In the genomic region with DNA sequence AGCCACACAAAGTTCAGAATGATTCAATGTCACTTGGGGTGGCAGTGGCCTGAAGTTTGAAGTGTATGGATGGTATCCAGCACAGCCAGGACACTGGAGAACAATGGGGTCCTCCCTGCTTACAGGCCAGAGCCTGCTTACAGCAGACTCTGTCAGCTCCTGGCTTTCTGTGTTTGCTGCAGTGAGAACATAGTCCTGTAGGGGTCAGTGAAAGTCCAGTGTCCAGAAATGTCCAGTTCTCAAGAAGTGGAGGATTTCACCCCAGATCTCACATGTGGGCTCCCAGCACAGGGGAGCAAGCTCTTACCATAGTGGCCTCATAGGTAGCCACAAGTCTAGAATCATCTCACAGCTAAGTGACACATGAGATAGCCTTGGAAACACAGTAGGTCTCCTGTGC, we compare ENCODE assay signal across 9 mouse cellular contexts. TPM values are rescaled to one million over a fixed set of nuclear protein-coding genes. Genes with fewer than 3 reads are reported as not detected.
A peak's percentile ranks its signal among the peaks of the same experiment; 100 is the strongest.
DNase-seq lines count a peak whose midpoint lies in the region; ATAC-seq and TF ChIP-seq lines count a peak whose summit lies in the region.
"Had no signal": no experiment of that assay in that cellular context is flagged by ENCODE, and none has a peak within 500 bp of the region (broad histone marks: within the 10 kb centered on the region; RNA-seq: fewer than 3 reads in every experiment).

No protein-coding gene starts in this region.

- no peaks in the 10 kb centered on the region for H3K27me3 ChIP-seq in kidney, embryonic 14.5 days (ENCODE audit: control insufficient read depth, insufficient read depth, low read length)
- H3K27me3 ChIP-seq: limb, embryonic 13.5 days had no signal

- peak; percentile 80 for TF ChIP-seq CTCF in layer of hippocampus, adult 2 months (conservative IDR thresholded peaks at IDR 0.05)

- no peak overlapping the region; the same call in 1 of the 2 replicates for H3K4me2 ChIP-seq in kidney, embryonic 14.5 days (replicated peaks; ENCODE audit: low read depth, low read length)

- 0 out of 2 replicates have a peak overlapping the region, but pooled peaks have one; percentile 48 for H3K27ac ChIP-seq in layer of hippocampus, adult 2 months
- H3K27ac ChIP-seq in kidney, embryonic 14.5 days (ENCODE audit: low read depth, low read length): no peak overlapping the region
- H3K27ac ChIP-seq: limb, embryonic 13.5 days had no signal

- H3K9me3 ChIP-seq in kidney, embryonic 14.5 days (ENCODE audit: control insufficient read depth, low read length): peaks cover 6% of the 10 kb centered on the region; the same call in 1 of the 2 replicates

- DNase-seq in layer of hippocampus, adult 2 months (ENCODE audit: low spot score in 2 of 2): peak in 1 of 2 experiments; percentile 40
- DNase-seq in layer of hippocampus, adult 8-10 months (ENCODE audit: low spot score in 2 of 2): no peak
- DNase-seq in forelimb bud, embryonic 11.5 days (ENCODE audit: low read depth, low spot score): peak; percentile 61
- peak; percentile 44 to 59 for DNase-seq in natural killer cell, adult 2 months (ENCODE audit: low spot score in 2 of 2)
- no peak for DNase-seq in thymus, postnatal 0 days (ENCODE audit: low spot score)
- no peak for DNase-seq in right cerebral cortex, adult 2 months (ENCODE audit: low spot score in 2 of 2)

- peaks cover 13% of the 10 kb centered on the region; the same call in 1 of the 2 replicates for H3K4me1 ChIP-seq in kidney, embryonic 14.5 days (ENCODE audit: control insufficient read depth, insufficient read depth, low read length)

- no peaks in the 10 kb centered on the region for H3K36me3 ChIP-seq in kidney, embryonic 14.5 days (ENCODE audit: control insufficient read depth, insufficient read depth, low read length)

- ATAC-seq in activated CD4-positive, CD25-positive, alpha-beta regulatory T cell, adult 4 months: peak; percentile 3
- ATAC-seq in kidney, embryonic 14.5 days (ENCODE audit: low FRiP score, low TSS enrichment): peak; percentile 29

- H3K9ac ChIP-seq in kidney, embryonic 14.5 days (ENCODE audit: low read depth, low read length): no peak overlapping the region
- H3K9ac ChIP-seq: limb, embryonic 13.5 days had no signal

- no peak overlapping the region for H3K4me3 ChIP-seq in layer of hippocampus, adult 2 months
- H3K4me3 ChIP-seq in kidney, embryonic 14.5 days (ENCODE audit: low read length): no peak overlapping the region
- H3K4me3 ChIP-seq: limb, embryonic 13.5 days had no signal

RNA-seq across cellular contexts. Expression of a gene that starts 40.4 kb away (rescaled TPM):
- total RNA-seq in layer of hippocampus, adult 2 months (2021): 10 to 100 TPM; 44.2 to 44.8 TPM
- 10 to 100 TPM; 48.9 to 53.4 (median 49.5) TPM for total RNA-seq in layer of hippocampus, adult 8-10 months (2022)
- 100 to 1,000 TPM in 1 of 2 experiments, 10 to 100 TPM in 1; 95.8 to 109 TPM for polyA plus RNA-seq in activated CD4-positive, CD25-positive, alpha-beta regulatory T cell, adult 4 months (2017; shearing (Covaris generic))
- 68.8 and 83.0 TPM in 2 replicates for polyA plus RNA-seq in kidney, embryonic 14.5 days (2014; fragmentation: Nextera tagmentation; extraction: Ambion mirVana)
- 74.0 and 90.5 TPM in 2 replicates for polyA plus RNA-seq in thymus, postnatal 0 days (2015; fragmentation: Nextera tagmentation; extraction: Ambion mirVana)

Comparison
In these comparisons a context has a peak if more than half of its experiments do, and no peak if none do; other contexts are left out.
1. DNase-seq: peak in forelimb bud, embryonic 11.5 days (single experiment) and natural killer cell, adult 2 months (2 of 2); none in layer of hippocampus, adult 8-10 months (0 of 2), thymus, postnatal 0 days (single experiment) and right cerebral cortex, adult 2 months (0 of 2).